Mouse (Mus musculus) cerebellum, adult 11 months (tissue): ENCODE results near the gene Casp1.

Experiments used
- DNase-seq: peaks from one replicate; pipeline ENCODE4 v3.0.0; 2022

Gene Casp1

DNA sequence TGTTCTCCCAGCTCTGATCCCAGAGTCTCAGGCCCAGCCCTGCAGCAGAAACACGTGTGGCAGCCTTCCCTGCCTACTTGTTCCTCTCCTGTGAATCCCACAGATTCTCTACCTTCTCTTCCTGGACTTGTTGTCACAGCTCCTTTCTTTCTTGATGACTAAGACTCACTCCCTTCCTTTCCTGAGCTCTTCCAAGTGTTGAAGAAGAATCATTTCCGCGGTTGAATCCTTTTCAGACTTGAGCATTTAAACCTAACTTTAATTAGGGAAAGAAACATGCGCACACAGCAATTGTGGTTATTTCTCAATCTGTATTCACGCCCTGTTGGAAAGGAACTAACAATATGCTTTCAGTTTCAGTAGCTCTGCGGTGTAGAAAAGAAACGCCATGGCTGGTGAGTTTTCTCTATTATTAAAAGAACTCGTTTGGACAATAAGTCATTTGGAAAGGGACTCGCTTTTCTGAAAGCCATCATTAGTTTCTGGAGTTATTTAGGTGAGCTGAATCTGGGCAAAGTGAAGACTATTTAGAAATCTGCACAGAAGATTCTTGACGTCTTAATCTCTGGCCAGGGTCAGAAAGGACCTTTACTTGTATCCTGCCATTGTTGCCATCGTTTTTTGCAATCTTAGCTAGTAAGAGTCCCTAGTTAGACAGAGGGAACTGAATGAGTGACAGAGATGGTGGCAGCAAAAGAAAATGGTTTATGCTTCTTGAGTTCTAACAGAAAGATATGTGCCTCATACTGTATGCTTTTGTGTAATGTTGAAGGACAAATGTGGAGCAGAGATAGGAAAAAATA, at the start of gene Casp1:
Gene Casp1, plus strand, starts transcription at position 189 of the 803 bp plus-strand sequence.
- no peak for DNase-seq

- no peak for DNase-seq
These were observed 34.3 kb upstream of the Casp1 start for GRCm38 (mm10) chr9:5263951-5264475.

GRCm38 (mm10) chr9:5270274-5270673, 28.0 kb upstream of the Casp1 start:
- DNase-seq = no peak

- no peak for DNase-seq
These were observed 27.4 kb upstream of the Casp1 start for GRCm38 (mm10) chr9:5270884-5271283.

DNA sequence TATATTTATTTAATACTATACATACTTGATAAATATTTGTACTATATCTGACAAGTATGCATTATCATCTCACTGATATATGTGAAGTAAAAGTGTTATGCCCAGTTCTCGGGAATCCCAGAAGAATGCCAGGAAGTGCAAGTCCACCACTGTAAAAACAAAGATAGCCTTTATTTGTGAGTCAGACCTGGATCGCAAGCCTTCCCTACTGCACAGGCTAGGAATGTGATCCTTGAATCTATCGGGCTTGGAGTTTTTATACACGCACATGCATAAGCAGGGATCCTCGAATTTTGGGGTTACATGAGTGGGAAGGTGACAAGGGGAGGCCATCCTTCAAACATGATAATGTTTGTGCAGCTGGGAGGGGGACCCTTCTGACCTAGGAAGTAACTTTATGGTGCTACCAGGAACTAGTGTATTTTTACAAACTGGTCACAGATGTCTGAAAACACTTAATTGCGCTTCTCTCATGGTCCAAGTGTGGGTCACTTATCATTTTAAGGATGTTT, 26.9 kb upstream of the Casp1 start:
- DNase-seq = no peak

- DNase-seq = no peak
These were observed 12.2 kb upstream of the Casp1 start for GRCm38 (mm10) chr9:5286071-5286470.

- DNase-seq = no peak
These were observed 11.7 kb upstream of the Casp1 start for GRCm38 (mm10) chr9:5286597-5286996.

DNA sequence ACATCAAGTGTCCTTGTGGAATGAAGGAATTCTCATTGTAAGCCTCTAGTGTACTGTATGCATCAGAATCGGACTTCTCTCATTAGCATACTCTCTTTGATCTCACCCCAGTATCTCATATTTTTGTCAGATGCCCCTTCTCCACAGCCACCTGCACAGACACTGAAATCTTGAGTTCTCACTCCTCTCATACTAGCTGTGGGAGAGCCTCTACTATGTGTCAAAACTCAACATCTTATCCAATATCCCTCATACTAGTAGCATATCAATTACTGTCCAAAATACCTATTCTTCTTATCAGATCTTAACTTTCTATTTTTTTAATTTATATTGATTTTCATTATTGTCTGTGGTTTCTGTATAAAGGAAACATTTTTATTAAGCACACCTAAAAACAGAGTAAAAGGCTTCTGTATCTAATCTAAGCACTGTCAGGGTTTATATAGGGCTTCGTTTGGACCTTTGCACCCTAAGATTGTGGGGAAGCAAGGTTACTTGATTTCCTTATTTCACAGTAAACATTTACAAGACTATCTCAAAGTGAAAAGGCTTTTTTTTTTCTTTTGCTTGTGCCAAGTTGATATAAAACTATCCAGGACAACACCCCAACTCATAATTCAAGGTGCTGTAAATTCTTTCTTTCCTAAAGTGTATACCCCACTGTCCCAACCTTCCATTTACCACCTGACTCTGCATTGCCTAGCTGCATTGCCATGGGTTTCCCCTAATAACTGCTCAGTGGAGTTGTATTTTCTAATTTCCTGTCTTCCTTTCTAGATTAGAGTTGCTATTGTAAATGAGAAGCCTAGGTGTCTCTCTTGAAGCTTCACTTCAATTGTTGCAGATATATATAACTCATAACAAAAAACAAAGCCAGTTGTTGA, 1.7 kb upstream of the Casp1 start:
- no peak for DNase-seq

DNA sequence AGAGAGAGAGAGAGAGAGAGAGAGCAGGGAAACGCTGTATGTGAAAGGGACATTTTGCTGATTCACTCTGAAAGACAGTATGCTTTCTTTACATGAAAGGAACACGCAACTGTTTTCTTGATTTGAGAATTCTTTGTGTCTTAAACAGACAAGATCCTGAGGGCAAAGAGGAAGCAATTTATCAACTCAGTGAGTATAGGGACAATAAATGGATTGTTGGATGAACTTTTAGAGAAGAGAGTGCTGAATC, 740 bp downstream of the Casp1 start:
- no peak for DNase-seq

DNA sequence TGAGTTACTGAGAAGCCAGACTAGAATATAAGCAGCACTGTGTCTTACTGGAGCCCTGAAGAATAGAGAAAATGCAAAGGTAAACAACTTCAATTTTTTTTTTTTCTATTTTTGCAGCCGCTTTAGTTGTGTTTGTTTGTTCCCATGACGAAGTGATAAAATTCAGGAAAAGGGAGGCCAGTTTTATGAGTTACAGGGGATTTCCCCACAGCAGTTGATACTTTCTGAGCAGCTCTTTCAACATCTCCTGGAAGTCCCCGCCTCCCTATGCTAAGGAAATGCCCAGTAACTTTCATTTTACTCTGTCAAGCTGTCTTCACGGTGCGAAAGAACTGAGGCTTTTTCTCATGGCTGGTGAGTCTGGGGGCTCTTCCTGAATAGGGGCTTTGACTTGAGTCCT, 10.2 kb downstream of the Casp1 start, which contains the start of gene Casp4:
Gene Casp4, plus strand, starts transcription at position 268 of the 400 bp plus-strand sequence.
- DNase-seq = no peak

- no peak for DNase-seq
These were observed 11.8 kb downstream of the Casp1 start for GRCm38 (mm10) chr9:5310112-5310511.

DNA sequence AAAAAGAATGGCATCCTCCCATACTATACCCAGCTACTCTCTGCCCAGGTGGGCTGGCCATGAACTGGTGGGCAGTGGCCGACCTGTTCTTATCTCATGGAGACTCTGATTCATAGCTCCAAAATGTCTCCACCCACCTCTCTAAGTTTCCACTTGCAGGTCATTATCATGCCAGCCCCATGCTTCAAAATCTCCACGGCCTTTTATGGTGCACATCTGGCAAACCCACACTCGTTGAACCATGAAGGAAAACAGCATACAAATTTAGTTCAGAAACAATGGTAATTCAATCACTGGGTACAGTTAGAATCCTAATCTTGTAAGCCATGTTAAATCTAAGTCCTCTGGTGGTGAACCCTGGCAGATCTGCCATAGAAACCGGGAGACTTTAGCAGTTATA, 13.1 kb downstream of the Casp1 start:
- DNase-seq = no peak

DNA sequence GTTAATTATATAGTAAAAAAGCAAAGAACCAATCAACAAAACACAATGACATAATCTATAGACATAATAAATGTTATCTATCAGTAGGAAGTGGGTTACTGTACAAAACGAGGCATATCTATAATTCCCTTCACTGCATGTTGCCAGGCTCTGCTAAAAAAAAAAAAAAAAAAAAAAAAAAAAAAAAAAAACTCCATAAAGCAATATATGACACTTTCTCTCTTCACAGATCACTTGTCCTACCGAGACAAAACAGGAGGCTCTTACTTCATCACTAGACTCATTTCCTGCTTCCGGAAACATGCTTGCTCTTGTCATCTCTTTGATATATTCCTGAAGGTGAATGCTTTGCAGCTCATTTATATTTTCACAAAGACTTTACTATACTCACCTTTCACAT, 29.9 kb downstream of the Casp1 start:
- DNase-seq = no peak

DNA sequence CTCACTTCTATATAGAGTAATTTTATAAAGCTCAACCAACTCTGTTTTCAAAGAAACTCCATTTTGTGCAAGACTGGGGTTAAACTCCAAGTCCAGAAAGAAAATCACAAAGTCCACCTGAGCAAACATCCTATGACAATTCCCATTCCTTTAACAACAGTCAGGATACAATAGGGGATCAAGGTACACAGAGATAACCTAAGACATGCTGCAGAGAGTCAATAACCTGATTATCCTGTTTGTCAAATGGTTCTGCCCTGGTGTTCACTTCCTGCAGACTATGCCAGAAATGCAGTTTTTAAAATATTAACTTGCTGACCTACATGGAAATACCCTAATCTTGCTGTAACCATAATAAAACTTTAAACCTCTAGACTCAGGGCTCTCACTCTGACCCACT, 34.1 kb downstream of the Casp1 start:
- no peak for DNase-seq

DNA sequence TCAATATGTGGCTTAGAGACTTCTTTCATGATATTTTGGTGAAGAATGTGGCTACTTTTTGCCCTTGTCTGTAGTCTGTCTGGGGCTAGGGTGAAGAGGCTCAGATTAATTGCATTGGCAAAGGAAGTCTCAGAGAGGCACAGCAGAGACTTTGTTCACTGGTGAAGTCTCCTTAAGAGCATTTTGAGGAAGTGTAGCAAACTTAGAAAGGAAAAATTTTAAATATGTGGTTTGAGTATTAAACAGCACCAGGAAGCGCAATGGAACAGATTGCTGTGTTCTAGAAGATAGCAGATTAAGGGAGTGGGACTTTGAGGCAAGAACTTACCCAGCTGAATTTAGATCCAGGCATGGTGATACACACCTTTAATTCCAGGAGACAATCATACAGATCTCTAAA, 35.1 kb downstream of the Casp1 start:
- DNase-seq = no peak

DNA sequence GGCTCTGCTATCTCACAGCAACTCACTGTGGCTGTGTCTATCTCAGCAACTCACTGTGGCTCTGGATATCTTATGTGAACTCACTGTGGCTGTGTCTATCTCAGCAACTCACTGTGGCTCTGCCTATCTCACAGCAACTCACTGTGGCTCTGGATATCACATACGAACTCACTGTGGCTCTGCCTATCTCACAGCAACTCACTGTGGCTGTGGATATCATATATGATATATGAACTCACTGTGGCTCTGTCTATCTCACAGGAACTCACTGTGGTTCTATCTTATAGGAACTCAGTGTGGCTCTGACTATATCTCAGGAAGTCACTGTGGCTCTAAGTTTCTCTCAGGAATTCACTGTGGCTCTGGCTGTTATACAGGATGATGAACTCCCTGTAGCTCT, 44.8 kb downstream of the Casp1 start:
- DNase-seq = no peak

GRCm38 (mm10) chr9:5344090-5344489, 45.8 kb downstream of the Casp1 start:
- no peak for DNase-seq

GRCm38 (mm10) chr9:5345291-5345898, 47.1 kb downstream of the Casp1 start, which contains the start of gene Casp12:
Casp12 (plus strand) TSS chr9:5345430.
- DNase-seq = no peak

DNA sequence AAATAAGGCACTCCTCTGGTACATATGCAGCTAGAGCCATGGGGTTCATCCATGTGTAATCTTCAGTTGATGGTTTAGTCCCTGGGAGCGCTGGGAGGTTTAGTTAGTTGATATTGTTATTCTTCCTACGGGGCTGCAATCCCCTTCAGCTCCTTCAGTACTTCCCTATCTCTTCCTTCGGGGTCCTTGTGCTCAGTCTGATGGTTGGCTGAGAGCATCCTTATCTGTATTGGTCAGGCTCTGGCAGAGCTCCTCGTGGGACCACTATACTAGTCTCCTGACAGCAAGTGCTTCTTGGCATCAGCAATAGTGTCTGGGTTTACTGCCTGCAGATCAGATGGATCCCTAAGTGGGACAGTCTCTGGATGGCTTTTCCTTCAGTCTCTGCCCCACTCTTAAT, 49.1 kb downstream of the Casp1 start:
- DNase-seq = no peak

- DNase-seq = no peak
These were observed 55.4 kb downstream of the Casp1 start for GRCm38 (mm10) chr9:5353673-5354072.

DNA sequence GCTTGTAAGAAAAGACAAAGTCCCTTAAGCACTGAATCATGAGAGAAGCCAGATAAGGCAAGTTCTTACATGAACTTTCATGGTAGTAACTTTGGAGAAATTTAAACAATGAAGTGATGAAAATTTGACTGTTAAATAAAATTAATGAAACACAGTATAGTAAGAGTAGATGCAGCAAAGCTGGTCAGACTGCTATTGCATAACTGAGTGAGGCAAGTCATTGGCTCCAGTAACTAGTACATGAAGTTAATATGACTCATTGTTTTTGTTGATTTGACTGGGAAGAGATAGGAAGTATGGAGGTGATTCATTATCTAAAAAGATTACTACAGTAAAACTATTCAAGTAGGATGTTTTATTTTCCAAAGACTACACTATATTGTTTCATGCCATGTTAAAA, 58.5 kb downstream of the Casp1 start:
- DNase-seq = no peak
